Mouse (Mus musculus): ENCODE measurements around the gene Plekhh3.
"Not testable (repeated sequence)": the region's sequence is repeated elsewhere in the genome, so short reads cannot be mapped to it uniquely, and the experiment has no call there.

Plekhh3 gene

DNA sequence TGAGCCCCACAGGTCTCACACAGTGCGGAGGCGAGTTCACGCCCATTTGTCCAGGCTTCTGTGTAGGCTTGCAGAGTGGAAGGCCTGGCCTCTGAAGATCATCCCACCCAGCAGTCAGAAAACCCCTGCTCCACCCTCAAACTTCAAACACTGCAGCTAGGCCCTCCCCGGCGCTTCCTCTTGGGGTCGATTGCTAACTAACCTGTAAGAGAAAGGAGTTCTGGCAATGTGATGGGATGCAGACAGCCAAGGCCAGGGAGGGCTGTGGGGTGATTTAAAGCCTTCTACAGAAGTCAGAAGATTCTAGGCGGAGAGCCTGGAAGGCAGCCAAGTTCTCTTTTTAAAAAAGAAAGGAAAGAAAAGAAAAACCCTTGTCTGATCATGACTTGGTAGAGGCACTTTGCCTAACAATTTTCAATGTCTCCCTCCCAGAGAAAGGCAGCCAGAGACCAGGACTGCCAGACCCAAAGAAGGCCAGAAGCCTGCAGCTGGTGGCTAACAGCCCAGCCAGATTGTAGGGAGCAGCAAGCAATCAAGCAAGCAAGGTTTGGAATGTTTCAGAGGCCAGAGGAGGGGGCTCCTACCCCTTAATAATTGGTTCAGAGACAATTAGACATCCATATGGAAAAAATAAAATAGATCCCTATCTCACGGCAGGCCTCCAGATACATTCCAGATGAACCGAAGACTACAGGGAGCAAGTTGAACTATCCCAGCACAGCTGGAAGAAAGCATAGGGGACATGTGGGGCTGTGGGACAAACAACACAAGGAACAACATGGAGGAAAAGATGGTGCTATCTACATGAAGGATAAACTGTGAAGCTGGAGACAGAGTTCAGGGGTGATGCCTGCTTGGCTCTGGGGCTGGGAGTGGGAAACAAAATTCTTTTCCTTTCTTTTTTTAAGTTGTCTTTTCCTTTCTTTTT lies 21.7 kb downstream of the Plekhh3 start:
- DNase-seq (ENCODE audit: low spot score), result no peak

GRCm38 (mm10) chr11:101148751-101149150 lies 22.4 kb downstream of the Plekhh3 start:
- no peak for DNase-seq (ENCODE audit: low spot score)

DNA sequence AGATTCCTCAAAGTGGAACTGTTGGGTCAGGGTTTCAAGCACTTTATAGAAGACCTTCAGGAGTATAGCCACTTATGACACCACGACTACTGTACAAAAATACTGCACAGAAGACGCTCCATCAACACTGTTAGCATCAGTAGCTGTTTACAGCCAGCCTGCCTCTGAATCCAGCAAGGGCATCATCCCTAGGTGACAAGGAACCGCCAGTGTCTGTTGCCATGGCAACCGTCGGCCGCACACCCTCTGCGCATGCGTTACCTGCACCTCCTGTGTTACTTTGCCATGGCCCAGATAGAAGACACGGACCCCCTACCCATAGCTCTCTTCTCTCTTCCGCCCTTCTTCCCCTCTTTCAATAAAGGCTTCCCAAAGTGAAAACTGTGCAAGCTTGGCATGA lies 24.8 kb downstream of the Plekhh3 start:
- DNase-seq (ENCODE audit: low spot score), result no peak

DNA sequence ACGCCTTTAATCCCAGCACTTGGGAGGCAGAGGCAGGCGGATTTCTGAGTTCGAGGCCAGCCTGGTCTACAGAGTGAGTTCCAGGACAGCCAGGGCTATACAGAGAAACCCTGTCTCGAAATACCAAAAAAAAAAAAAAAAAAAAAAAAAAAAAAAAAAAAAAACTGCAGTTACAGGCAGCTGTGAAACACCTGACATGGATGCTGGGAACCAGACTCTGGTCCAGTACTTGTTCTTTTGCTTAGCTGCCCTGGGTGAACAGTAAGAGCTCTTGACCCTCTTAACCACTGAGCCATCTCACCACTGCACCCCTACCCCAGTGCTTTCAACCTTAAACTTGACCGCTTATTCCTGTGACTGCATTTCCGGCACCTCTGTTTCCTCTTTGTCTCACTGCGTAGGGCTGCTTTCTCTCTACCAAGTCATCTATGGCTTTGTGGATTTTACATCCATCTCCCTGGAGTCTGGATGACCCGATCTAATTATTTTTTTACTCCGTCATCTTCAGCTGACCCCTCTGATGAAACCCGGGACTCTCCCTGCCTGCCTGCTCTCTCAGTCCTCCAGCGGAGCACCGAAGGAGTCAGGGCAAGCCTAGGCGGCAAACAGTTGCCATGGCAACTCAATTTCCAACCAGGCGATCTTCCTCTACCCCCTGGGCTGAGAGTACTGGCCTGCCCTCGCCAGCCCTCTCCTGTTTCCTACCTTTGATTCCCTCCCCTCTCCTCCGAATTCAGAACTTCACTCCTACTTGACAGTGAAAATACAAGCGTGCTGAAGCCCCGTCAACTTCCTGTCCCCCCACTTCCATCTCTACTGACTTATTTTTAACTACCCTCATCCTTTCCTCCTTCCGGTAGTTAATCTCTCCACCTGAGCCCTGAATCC lies 27.6 kb downstream of the Plekhh3 start:
- DNase-seq (ENCODE audit: low spot score), result no peak

DNA sequence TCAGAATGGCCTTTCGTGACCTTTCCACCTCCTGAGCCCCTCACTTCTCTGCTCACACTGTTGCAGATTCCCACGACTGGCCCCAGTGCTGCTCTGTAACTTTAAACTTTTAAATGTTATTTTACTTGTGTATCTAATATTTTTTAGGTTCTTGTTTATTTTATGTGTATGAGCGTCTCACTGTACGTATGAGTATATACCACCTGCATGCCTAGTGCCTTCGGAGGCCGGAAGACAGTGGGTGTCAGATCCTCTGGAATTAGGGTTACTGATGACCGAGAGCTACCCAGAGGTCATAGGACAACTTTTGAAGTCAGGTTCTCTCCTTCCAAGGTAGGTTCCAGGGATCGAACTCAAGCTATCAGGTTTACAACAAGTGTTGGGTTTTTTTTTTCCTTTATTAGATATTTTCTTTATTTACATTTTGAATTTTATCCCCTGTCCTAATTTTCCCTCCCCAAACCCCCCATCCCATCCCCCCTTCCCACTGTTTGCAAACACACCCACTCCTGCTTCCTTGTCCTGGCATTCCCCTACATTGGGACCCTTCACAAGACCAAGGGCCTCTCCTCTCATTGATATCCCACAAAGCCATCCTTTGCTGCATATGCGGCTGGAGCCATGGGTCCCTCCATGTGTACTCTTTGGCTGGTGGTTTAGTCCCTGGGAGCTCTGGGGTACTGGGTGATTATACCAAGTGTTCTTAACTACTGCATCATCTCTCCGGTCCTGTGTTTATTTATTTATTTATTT lies 28.8 kb downstream of the Plekhh3 start:
- no peak for DNase-seq (ENCODE audit: low spot score)

GRCm38 (mm10) chr11:101141088-101141487 lies 30.1 kb downstream of the Plekhh3 start:
- DNase-seq (ENCODE audit: low spot score), result no peak

- DNase-seq (ENCODE audit: low spot score), result no peak
Measured at GRCm38 (mm10) chr11:101140164-101140819, 30.9 kb downstream of the Plekhh3 start.

DNA sequence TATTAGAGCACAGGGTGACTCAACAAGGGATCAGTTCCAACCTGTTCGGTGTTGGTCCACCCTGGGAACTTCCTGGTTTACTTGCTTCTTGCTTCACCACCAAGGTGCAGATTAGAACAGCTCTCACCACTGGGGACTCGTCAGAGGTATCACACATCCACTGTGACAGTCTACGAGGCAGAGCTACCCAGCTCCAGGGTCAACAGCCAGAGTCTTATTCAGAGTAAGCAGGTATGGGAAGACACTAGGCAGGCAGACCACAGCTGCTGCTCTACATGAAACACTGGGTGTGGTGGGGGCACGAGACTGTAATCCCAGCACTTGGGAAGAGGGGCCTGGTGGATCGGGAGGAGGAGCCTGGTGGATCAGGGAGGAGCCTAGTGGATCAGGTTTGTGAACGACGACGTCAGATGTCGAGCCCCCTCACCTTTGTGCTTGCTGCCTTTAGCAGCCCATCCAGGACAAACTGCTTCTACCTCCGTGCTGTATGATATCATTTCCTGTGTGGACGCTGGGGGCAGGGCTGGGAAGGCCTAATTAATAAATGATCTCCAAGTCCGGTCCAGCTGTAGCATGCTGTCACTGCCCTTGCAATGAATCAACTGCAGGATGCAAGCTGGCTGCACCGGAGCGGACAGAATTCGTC lies 32.5 kb downstream of the Plekhh3 start:
- no peak for DNase-seq (ENCODE audit: low spot score)

- DNase-seq (ENCODE audit: low spot score), result no peak
Measured at GRCm38 (mm10) chr11:101137000-101137399, 34.2 kb downstream of the Plekhh3 start.

DNA sequence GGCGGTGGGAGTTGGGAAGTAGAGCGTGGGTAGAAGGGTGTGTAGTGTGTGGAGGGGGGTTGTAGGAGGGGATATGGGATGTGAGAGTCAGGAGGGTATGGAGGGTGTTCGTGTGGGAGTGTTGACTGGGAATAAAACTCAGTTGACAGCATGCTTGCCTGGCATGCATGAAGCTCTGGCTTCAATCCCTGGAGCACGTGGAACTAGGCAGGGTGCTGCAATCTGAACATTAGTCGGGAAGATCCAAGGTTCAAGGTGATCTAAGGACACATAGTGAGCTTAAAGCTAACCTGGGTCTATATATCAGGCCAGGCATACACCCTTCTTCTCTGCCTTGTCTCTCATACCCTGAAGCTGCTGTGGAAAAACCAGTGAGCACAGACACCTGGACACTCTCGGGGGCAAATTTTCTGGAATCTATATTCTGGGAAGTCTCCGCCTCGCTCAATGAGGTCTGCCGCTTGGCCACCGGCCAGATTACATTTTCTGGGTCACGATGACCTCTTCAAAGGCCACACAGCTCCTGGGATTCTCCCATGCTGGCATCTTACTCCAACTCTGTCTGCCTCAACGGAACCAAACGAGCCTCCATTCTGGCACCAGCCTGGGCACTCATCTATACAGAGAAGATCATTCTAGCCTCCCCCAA lies 36.8 kb downstream of the Plekhh3 start:
- no peak for DNase-seq (ENCODE audit: low spot score)

DNA sequence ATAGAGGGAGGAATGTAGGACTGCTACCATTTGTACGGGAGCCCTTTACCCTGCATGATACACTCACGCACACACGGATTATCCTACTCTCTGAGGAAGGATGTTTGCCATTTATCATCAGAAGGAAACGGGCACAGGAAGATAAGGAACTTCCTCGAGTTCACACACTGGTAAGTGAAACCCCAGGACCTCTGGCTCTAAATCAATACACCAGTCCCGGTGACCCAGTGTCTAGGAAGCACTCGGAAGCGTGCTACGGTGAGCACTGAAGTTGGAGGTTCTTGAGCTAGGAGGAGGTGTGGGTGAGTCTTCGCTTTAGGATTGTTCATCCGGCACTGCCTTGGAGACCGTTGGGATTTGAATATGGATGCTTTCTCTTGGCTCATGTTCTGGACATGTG lies 38.1 kb downstream of the Plekhh3 start:
- DNase-seq (ENCODE audit: low spot score), result no peak

GRCm38 (mm10) chr11:101131701-101132100 lies 39.5 kb downstream of the Plekhh3 start:
- DNase-seq (ENCODE audit: low spot score), result no peak

- no peak for DNase-seq (ENCODE audit: low spot score)
Measured at GRCm38 (mm10) chr11:101131187-101131586, 40.0 kb downstream of the Plekhh3 start.

DNA sequence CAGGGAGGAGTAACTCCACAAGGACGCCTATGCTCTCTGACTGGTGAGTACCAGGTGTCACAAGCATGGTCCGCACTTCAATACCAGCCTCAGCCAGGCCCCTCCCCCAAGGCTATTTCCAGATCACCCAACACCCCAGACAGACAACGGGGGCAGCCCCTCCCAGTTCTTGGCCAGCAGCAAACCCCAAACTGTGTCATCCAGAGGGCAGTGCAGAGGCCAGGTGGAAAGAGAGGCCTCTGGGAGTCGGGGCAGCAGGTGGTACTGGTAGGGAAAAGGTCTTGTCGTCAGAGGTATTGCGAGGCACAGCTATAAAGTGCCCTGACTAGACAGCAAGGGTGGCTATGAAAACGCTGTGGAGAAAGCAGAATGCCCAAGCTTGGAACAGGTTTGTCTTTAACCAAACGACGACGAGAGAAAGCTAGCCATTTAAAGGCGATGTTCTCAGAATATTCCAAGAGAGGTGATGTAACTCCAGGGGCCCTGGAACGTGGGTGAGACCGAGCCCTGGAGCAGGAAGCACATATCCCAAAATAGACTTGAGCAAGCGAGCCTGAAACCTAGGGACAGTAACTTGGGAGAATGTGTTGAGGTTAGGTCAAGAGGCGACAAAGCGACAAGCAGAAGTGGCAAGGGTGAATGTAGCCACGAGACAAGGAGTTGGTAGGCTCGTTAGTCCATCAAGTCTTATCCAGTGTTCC lies 40.9 kb downstream of the Plekhh3 start:
- no peak for DNase-seq (ENCODE audit: low spot score)

DNA sequence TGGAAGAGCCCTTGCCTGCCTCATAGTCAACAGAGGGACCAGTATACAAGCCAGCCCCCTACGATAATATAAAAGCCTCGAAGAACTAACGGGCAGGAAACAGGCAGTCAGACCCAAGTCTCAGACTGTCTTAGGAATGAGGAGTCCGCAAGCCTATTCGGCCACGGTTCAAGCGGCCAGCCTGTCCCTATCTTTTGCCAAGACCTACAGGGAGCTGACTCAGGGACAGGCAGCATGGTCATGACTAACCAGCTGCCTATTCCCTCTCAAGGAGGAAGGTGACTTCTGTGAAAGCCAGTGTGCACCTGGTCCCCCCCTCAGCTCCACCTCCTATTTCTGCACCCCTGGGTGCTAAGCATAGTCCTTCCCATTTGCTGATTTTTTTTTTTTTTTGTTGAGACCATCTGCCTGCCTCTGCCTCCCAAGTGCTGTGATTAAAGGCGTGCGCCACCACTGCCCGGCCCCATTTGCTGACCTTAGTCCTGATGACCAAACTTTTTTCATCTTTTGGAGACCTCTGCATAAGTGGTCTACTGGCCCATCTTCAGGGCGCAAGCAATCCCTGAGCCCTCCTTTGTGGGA lies 42.1 kb downstream of the Plekhh3 start:
- DNase-seq (ENCODE audit: low spot score), result no peak

- DNase-seq (ENCODE audit: low spot score), result no peak
Measured at GRCm38 (mm10) chr11:101127075-101127474, 44.1 kb downstream of the Plekhh3 start.

DNA sequence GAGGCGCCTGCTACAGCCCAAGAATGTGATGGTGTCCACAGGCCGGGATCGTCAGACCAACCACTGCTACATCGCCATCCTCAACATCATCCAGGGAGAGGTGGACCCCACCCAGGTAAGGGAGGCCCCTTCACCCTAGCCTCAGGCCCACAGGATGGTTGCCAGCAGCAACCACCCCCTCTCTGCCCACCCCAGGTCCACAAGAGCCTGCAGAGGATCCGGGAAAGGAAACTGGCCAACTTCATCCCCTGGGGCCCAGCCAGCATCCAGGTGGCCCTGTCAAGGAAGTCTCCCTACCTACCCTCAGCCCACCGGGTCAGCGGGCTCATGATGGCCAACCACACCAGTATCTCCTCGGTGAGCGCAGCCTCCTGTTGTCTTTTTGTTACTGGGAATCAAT lies 46.1 kb downstream of the Plekhh3 start:
- not testable (repeated sequence) for DNase-seq (ENCODE audit: low spot score)

- DNase-seq (ENCODE audit: low spot score), result not testable (repeated sequence)
Measured at GRCm38 (mm10) chr11:101124494-101124893, 46.7 kb downstream of the Plekhh3 start.

GRCm38 (mm10) chr11:101120545-101121188 lies 50.5 kb downstream of the Plekhh3 start:
- no peak for DNase-seq (ENCODE audit: low spot score)

Data from urinary bladder, postnatal 10 days (tissue).